Mouse (Mus musculus): Measurements from ENCODE around the gene Hivep3. TPM values are rescaled to one million over a fixed set of nuclear protein-coding genes. Genes with fewer than 3 reads are reported as not detected.

The Hivep3 gene
- polyA plus RNA-seq, 1 experiment = 1.4 TPM

GRCm38 (mm10) chr4:120062754-120063153 lies 329.2 kb downstream of the Hivep3 start:
- Histone ChIP-seq H3K27me3 (ENCODE audit: control insufficient read depth, insufficient read depth, insufficient read length) (no peaks in the 10 kb centered on the region), H3ac (ENCODE audit: control insufficient read depth, insufficient read length, low read depth) (no peak overlapping the region), H3K36me3 (ENCODE audit: control insufficient read depth, insufficient read depth) (no peaks in the 10 kb centered on the region), H3K79me2 (ENCODE audit: control insufficient read depth, insufficient read depth) (no peaks in the 10 kb centered on the region), H3K4me3 (ENCODE audit: insufficient read depth, poor library complexity, severe bottlenecking) (no peak overlapping the region), H3K79me3 (ENCODE audit: low read depth) (no peaks in the 10 kb centered on the region)
- no peak for TF ChIP-seq CEBPB (IDR thresholded peaks at IDR 0.05; ENCODE audit: low read depth)
- TF ChIP-seq MYOD1 (IDR thresholded peaks at IDR 0.05; ENCODE audit: control insufficient read depth, insufficient read length, low read depth) = no peak
- TF ChIP-seq USF1 (IDR thresholded peaks at IDR 0.05; ENCODE audit: low read depth) = no peak
- TF ChIP-seq FOSL1 (IDR thresholded peaks at IDR 0.05; ENCODE audit: insufficient read depth, low read length, poor library complexity, severe bottlenecking) = no peak
- TF ChIP-seq MAX (IDR thresholded peaks at IDR 0.05) = no peak
- TF ChIP-seq CTCF (IDR thresholded peaks at IDR 0.05; ENCODE audit: control insufficient read depth, insufficient read depth, insufficient read length) = no peak

GRCm38 (mm10) chr4:120063353-120064124 lies 330.0 kb downstream of the Hivep3 start:
- Histone ChIP-seq H3K27me3 (ENCODE audit: control insufficient read depth, insufficient read depth, insufficient read length) (no peaks in the 10 kb centered on the region), H3K36me3 (ENCODE audit: control insufficient read depth, insufficient read depth) (no peaks in the 10 kb centered on the region), H3K79me3 (ENCODE audit: low read depth) (no peaks in the 10 kb centered on the region), H3K4me3 (ENCODE audit: insufficient read depth, poor library complexity, severe bottlenecking) (no peak overlapping the region), H3K79me2 (ENCODE audit: control insufficient read depth, insufficient read depth) (no peaks in the 10 kb centered on the region), H3ac (ENCODE audit: control insufficient read depth, insufficient read length, low read depth) (peak overlapping the region; percentile 64)
- no peak for TF ChIP-seq USF1 (IDR thresholded peaks at IDR 0.05; ENCODE audit: low read depth)
- no peak for TF ChIP-seq MYOG (IDR thresholded peaks at IDR 0.05; ENCODE audit: control insufficient read depth, extremely low read depth, insufficient read length)
- peak; percentile 75 for TF ChIP-seq MAX (IDR thresholded peaks at IDR 0.05)
- TF ChIP-seq FOSL1 (IDR thresholded peaks at IDR 0.05; ENCODE audit: insufficient read depth, low read length, poor library complexity, severe bottlenecking) = peak; percentile 70
- TF ChIP-seq MYOD1 (IDR thresholded peaks at IDR 0.05; ENCODE audit: control insufficient read depth, insufficient read length, low read depth) = peak; percentile 38
- TF ChIP-seq CTCF (IDR thresholded peaks at IDR 0.05; ENCODE audit: control insufficient read depth, insufficient read depth, insufficient read length) = no peak
- no peak for TF ChIP-seq CEBPB (IDR thresholded peaks at IDR 0.05; ENCODE audit: low read depth)

- no peak within 1 kb of the TSS for H3ac ChIP-seq (ENCODE audit: control insufficient read depth, insufficient read length, low read depth)
- H3K36me3 ChIP-seq (ENCODE audit: control insufficient read depth, insufficient read depth) = no peaks in the 10 kb centered on the region
- TF ChIP-seq FOSL1 (IDR thresholded peaks at IDR 0.05; ENCODE audit: insufficient read depth, low read length, poor library complexity, severe bottlenecking) (no peak), CTCF (IDR thresholded peaks at IDR 0.05; ENCODE audit: control insufficient read depth, insufficient read depth, insufficient read length) (no peak), MYOD1 (IDR thresholded peaks at IDR 0.05; ENCODE audit: control insufficient read depth, insufficient read length, low read depth) (no peak), USF1 (IDR thresholded peaks at IDR 0.05; ENCODE audit: low read depth) (no peak), MYOG (IDR thresholded peaks at IDR 0.05; ENCODE audit: control insufficient read depth, extremely low read depth, insufficient read length) (no peak), MAX (IDR thresholded peaks at IDR 0.05) (no peak), CEBPB (IDR thresholded peaks at IDR 0.05; ENCODE audit: low read depth) (no peak)
- H3K79me3 ChIP-seq (ENCODE audit: low read depth) = no peaks in the 10 kb centered on the region
- no peaks in the 10 kb centered on the region for H3K79me2 ChIP-seq (ENCODE audit: control insufficient read depth, insufficient read depth)
- no peaks in the 10 kb centered on the region for H3K27me3 ChIP-seq (ENCODE audit: control insufficient read depth, insufficient read depth, insufficient read length)
- H3K4me3 ChIP-seq (ENCODE audit: insufficient read depth, poor library complexity, severe bottlenecking) = no peak within 1 kb of the TSS
These were observed 331.1 kb downstream of the Hivep3 start, which contains the start of gene AL607142.1 for GRCm38 (mm10) chr4:120064696-120065095. Gene AL607142.1, plus strand, starts transcription at chr4:120064996.

- Histone ChIP-seq H3K79me3 (ENCODE audit: low read depth) (no peaks in the 10 kb centered on the region), H3K4me3 (ENCODE audit: insufficient read depth, poor library complexity, severe bottlenecking) (no peak overlapping the region), H3K36me3 (ENCODE audit: control insufficient read depth, insufficient read depth) (no peaks in the 10 kb centered on the region), H3ac (ENCODE audit: control insufficient read depth, insufficient read length, low read depth) (no peak overlapping the region), H3K27me3 (ENCODE audit: control insufficient read depth, insufficient read depth, insufficient read length) (no peaks in the 10 kb centered on the region), H3K79me2 (ENCODE audit: control insufficient read depth, insufficient read depth) (no peaks in the 10 kb centered on the region)
- peak; percentile 90 for TF ChIP-seq MYOD1 (IDR thresholded peaks at IDR 0.05; ENCODE audit: control insufficient read depth, insufficient read length, low read depth)
- peak; percentile 70 for TF ChIP-seq MAX (IDR thresholded peaks at IDR 0.05)
- peak; percentile 82 for TF ChIP-seq FOSL1 (IDR thresholded peaks at IDR 0.05; ENCODE audit: insufficient read depth, low read length, poor library complexity, severe bottlenecking)
- TF ChIP-seq CTCF (IDR thresholded peaks at IDR 0.05; ENCODE audit: control insufficient read depth, insufficient read depth, insufficient read length) = no peak
These were observed 333.4 kb downstream of the Hivep3 start for GRCm38 (mm10) chr4:120066841-120067591.

- H3K4me3 ChIP-seq (ENCODE audit: insufficient read depth, poor library complexity, severe bottlenecking) = no peak overlapping the region
- H3K27me3 ChIP-seq (ENCODE audit: control insufficient read depth, insufficient read depth, insufficient read length) = no peaks in the 10 kb centered on the region
- H3K79me3 ChIP-seq (ENCODE audit: low read depth) = no peaks in the 10 kb centered on the region
- no peak overlapping the region for H3ac ChIP-seq (ENCODE audit: control insufficient read depth, insufficient read length, low read depth)
- no peaks in the 10 kb centered on the region for H3K79me2 ChIP-seq (ENCODE audit: control insufficient read depth, insufficient read depth)
- no peak for TF ChIP-seq CTCF (IDR thresholded peaks at IDR 0.05; ENCODE audit: control insufficient read depth, insufficient read depth, insufficient read length)
- TF ChIP-seq USF1 (IDR thresholded peaks at IDR 0.05; ENCODE audit: low read depth) = no peak
- no peak for TF ChIP-seq CEBPB (IDR thresholded peaks at IDR 0.05; ENCODE audit: low read depth)
- TF ChIP-seq FOSL1 (IDR thresholded peaks at IDR 0.05; ENCODE audit: insufficient read depth, low read length, poor library complexity, severe bottlenecking) = no peak
- no peak for TF ChIP-seq MAX (IDR thresholded peaks at IDR 0.05)
- TF ChIP-seq MYOG (IDR thresholded peaks at IDR 0.05; ENCODE audit: control insufficient read depth, extremely low read depth, insufficient read length) = no peak
- TF ChIP-seq MYOD1 (IDR thresholded peaks at IDR 0.05; ENCODE audit: control insufficient read depth, insufficient read length, low read depth) = no peak
- H3K36me3 ChIP-seq (ENCODE audit: control insufficient read depth, insufficient read depth) = no peaks in the 10 kb centered on the region
These were observed 334.1 kb downstream of the Hivep3 start for GRCm38 (mm10) chr4:120067592-120068235.
